Mouse (Mus musculus) thymus, adult 2 months (tissue): ENCODE measurements around the gene Arcn1. TPM values are rescaled to one million over a fixed set of nuclear protein-coding genes. Genes with fewer than 3 reads are reported as not detected.

Experiments
- DNase-seq: peaks from one replicate; pipeline ENCODE4 v3.0.0; 2021
- H3K27ac ChIP-seq: fragments of 200-500 bp; 2 replicates; pipeline ENCODE4 v1.5.1; 2012; ENCODE audit warnings: low read length, control low read depth; ENCODE audit not compliant: control insufficient read depth, insufficient read depth
- H3K27me3 ChIP-seq: fragments of 200-500 bp; 2 replicates; pipeline ENCODE4 v1.6.1; 2012; ENCODE audit warnings: mild to moderate bottlenecking, low read length, moderate library complexity, mixed read lengths; ENCODE audit not compliant: control insufficient read depth, insufficient read depth
- H3K36me3 ChIP-seq: fragments of 200-500 bp; 2 replicates; pipeline ENCODE4 v1.6.1; 2012; ENCODE audit warnings: mild to moderate bottlenecking, low read length, moderate library complexity; ENCODE audit not compliant: control insufficient read depth, insufficient read depth
- H3K4me1 ChIP-seq: fragments of 200-500 bp; replicated peaks from 2 replicates; pipeline ENCODE4 v1.6.1; 2012; ENCODE audit warnings: low read length; ENCODE audit not compliant: control insufficient read depth, insufficient read depth
- H3K4me3 ChIP-seq: fragments of 200-500 bp; 2 replicates; pipeline ENCODE4 v1.5.1; 2012; ENCODE audit warnings: mild to moderate bottlenecking, low read length, control low read depth, moderate library complexity; ENCODE audit not compliant: control insufficient read depth, insufficient read depth
- CTCF ChIP-seq: fragments of 200-500 bp; IDR thresholded peaks from 2 replicates; pipeline ENCODE4 v1.5.1; 2012; ENCODE audit warnings: mild to moderate bottlenecking, control low read depth, low read length, moderate library complexity, borderline replicate concordance; ENCODE audit not compliant: control insufficient read depth, poor library complexity, insufficient read depth; ENCODE audit errors: extremely low read depth
- POLR2A ChIP-seq: fragments of 200-500 bp; IDR thresholded peaks from 2 replicates; pipeline ENCODE4 v1.6.1; 2012; ENCODE audit warnings: mild to moderate bottlenecking, low read length, control low read depth, moderate library complexity; ENCODE audit not compliant: control insufficient read depth, poor library complexity, insufficient read depth; ENCODE audit errors: extremely low read depth
- WGBS: fragments of 180-500 bp; shearing (Covaris S2); methylation state at CpG from one replicate; pipeline ENCODE4 v1.1.7; 2018; 5-methylcytosine and 5-hydroxymethylcytosine counted together
- polyA plus RNA-seq: library from polyadenylated mRNA; depleted of rRNA; stranded (reverse); fragments of >200 nt; gene quantifications from 2 replicates; pipeline ENCODE4 v1.2.3, GENCODE M21; 2012

Gene Arcn1
- polyA plus RNA-seq, 1 experiment, result 42.0 TPM

- over 99% methylated on average over 3 of the region's 3 CpGs for WGBS
- TF ChIP-seq POLR2A, result no peak
- no peak for TF ChIP-seq CTCF
- Histone ChIP-seq H3K4me3 (no peak overlapping the region), H3K36me3 (peaks cover 87% of the 10 kb centered on the region), H3K27me3 (no peaks in the 10 kb centered on the region), H3K4me1 (no peaks in the 10 kb centered on the region), H3K27ac (no peak overlapping the region)
- DNase-seq, result no peak
Observed at GRCm38 (mm10) chr9:44747341-44747740, 20.3 kb downstream of the Arcn1 start.

- WGBS, result 91% methylated on average over 3 of the region's 3 CpGs
- Histone ChIP-seq H3K4me3 (no peak overlapping the region), H3K36me3 (peaks cover 81% of the 10 kb centered on the region), H3K4me1 (no peaks in the 10 kb centered on the region), H3K27ac (no peak overlapping the region), H3K27me3 (no peaks in the 10 kb centered on the region)
- TF ChIP-seq CTCF (no peak), POLR2A (no peak)
- no peak for DNase-seq
Observed at GRCm38 (mm10) chr9:44746666-44747065, 21.0 kb downstream of the Arcn1 start.

- Histone ChIP-seq H3K4me1 (no peaks in the 10 kb centered on the region), H3K4me3 (no peak overlapping the region), H3K27me3 (no peaks in the 10 kb centered on the region), H3K36me3 (peaks cover 68% of the 10 kb centered on the region), H3K27ac (no peak overlapping the region)
- DNase-seq, result no peak
- 94% methylated on average over 7 of the region's 7 CpGs for WGBS
- TF ChIP-seq POLR2A (no peak), CTCF (no peak)
Observed at GRCm38 (mm10) chr9:44745371-44745770, 22.3 kb downstream of the Arcn1 start.

GRCm38 (mm10) chr9:44740663-44741192 is 26.9 kb downstream of the Arcn1 start:
- H3K36me3 ChIP-seq, result peaks cover 31% of the 10 kb centered on the region
- no peak overlapping the region for H3K4me3 ChIP-seq
- H3K27ac ChIP-seq, result no peak overlapping the region
- DNase-seq, result no peak
- TF ChIP-seq POLR2A (no peak), CTCF (no peak)
- no peaks in the 10 kb centered on the region for H3K4me1 ChIP-seq
- 97% methylated on average over 1 of the region's 1 CpGs for WGBS
- no peaks in the 10 kb centered on the region for H3K27me3 ChIP-seq

GRCm38 (mm10) chr9:44737240-44737949 is 30.2 kb downstream of the Arcn1 start:
- DNase-seq, result no peak
- 70% methylated on average over 8 of the region's 8 CpGs for WGBS
- H3K27me3 ChIP-seq, result peaks cover 5% of the 10 kb centered on the region; the same call in 1 of the 2 replicates
- H3K4me3 ChIP-seq, result no peak overlapping the region
- peaks cover 2% of the 10 kb centered on the region; the same call in 1 of the 2 replicates for H3K36me3 ChIP-seq
- no peak for TF ChIP-seq CTCF
- no peak for TF ChIP-seq POLR2A
- H3K27ac ChIP-seq, result no peak overlapping the region
- H3K4me1 ChIP-seq, result peaks cover 18% of the 10 kb centered on the region

GRCm38 (mm10) chr9:44736301-44736700 is 31.3 kb downstream of the Arcn1 start:
- DNase-seq, result no peak
- Histone ChIP-seq H3K4me3 (no peak overlapping the region), H3K4me1 (peaks cover 18% of the 10 kb centered on the region), H3K36me3 (no peaks in the 10 kb centered on the region), H3K27ac (no peak overlapping the region), H3K27me3 (peaks cover 5% of the 10 kb centered on the region; the same call in 1 of the 2 replicates)
- TF ChIP-seq CTCF, result no peak
- no peak for TF ChIP-seq POLR2A
- 75% methylated on average over 2 of the region's 2 CpGs for WGBS
